Mouse (Mus musculus): ENCODE measurements around the gene Nfib.

Gene Nfib

GRCm38 (mm10) chr4:82686037-82686436 is 19.5 kb downstream of the Nfib start:
- DNase-seq: no peak

DNA sequence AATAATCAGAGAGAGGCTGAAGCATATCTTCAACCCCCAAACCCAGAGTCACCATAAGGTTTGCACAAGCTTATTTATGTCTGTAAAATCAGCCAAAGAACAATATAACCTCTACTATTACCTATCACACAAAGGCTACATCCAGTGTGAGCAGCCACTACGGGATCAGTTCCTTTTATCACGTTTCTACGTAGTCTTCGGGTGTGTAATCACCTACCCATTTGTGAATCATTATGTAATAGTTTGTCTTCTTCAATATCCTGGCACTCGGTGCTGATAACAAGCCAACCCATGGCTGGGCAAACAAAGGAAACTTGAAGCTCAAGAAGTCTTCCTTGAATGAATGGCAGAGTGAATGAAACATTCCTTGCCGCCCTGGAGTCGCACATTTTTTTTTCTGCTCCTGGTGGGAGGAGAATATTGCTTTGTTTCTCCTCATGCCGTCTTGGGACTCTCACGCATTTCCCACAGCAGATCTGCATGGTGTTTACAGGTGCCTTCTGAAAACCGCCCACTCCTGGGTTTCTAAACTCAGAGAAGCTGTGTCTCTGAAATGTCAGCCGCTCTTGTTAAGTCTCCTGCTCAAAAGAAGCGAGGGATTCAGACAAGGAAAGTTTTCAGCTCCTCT is 21.3 kb downstream of the Nfib start:
- DNase-seq: no peak

DNA sequence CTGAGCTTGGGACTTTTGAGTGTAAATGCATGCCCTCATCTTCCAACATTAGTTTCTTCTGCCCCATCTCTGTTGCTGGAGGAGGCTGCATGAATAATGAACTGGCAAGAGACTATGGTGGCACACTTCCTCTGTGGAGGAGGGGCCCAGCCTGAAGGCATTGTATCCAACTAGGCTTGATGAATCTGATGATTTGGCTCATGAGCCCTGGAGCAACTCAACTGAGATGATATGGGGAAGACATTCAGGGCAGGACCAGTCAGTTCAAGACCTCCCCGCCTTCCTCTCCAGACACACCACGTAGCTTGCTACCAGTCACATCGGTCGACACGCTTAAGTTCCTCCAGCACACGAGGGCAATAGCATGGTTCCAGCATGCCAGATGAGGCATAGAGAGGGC is 22.0 kb downstream of the Nfib start:
- no peak for DNase-seq

GRCm38 (mm10) chr4:82676104-82676503 is 29.4 kb downstream of the Nfib start:
- no peak for DNase-seq

DNA sequence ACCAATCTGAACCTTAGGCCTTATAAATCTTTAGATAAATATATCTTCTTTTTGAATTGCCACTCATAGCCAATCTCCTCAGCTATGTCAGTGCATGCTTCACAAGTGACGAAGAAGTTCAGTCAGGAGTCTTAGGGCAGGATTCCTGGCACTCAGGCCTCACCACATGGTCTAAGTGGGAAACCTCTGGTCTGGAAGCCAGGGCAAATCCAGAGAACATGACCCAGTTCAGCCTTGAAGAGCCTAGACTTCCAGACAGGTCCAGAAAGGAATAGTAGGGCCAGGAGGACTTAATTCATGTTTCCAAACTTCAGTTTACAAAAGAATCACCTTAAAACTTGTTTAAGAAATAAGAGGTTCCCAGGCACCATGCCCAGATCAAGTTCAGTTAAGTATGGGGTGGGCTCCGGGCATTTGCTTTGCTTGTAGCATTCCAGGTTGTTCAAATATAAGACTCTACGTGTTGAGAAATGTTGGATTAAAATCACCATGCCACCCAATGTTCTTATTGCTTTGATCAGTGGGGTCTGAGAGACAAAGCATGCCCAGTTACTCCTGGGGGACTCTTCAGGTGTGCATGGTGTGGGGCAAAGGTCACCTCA is 38.2 kb downstream of the Nfib start:
- no peak for DNase-seq

DNA sequence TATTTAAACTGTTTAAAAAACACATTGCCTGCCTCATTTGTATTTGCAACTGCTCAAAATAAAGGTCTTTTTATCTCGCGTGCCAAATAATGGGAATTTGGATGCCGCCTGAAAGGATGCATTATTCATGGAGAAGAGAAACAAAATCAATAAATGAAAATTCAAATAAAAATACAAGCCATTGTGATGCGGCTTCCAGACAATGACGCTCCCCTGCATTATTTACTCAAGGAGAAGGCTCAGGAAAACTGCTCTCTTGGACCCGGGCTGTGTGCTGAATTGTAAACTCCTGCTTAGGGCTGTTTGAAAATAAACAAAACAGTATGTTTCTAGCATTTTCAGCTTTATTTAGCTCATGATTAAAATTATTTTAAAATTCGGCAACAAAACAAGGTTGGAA is 41.1 kb downstream of the Nfib start:
- DNase-seq: no peak

DNA sequence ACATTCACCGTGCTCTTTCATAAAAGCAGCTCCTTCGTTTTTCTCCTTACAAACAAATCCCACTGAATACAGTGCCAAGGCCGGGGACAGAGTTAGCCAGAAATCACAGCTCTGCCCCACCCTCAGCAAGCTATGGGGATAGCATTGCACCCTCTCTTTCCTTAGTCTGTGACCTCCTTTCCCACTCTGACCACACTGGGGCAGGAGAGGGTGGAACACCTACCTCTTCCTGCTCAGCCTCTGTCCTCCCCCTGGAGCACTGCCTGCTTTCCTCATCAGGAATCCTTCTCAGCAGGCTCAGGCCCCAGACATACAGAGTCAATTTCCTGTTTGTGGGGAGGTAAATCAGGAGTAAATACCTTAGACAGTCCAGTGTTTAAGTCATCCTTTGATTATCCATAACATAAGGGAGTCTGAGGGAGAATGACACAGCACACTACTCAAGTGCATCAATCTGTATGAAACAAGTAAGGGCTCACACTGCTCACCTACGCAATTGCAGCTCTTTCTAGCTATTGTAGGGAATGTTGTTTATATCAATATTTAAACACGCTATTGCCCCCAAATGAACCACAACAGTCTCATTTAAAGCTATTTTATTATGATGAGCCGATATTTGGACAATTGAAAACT is 41.7 kb downstream of the Nfib start:
- DNase-seq: no peak

- no peak for DNase-seq
These were observed 42.9 kb downstream of the Nfib start for GRCm38 (mm10) chr4:82662626-82663025.

DNA sequence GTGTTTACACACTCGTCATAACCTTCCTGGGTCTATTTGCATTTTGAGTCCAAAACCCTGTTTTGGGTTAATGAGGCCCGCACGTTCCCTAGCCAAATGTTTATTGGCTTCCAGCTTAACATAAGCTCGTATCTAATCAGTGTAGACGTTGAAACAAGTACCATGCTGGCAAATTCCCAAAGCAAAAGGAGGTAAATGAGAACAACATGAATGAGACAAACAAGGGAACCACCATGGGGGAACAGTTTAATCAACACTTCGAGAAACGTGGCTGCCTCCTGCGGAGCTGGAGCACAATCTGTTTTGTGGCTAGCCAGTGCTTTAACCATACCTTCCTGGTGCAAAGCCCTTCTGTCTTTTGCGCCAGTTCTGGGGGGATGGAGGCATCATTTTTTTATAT is 43.3 kb downstream of the Nfib start:
- no peak for DNase-seq

- DNase-seq: no peak
These were observed 44.3 kb downstream of the Nfib start for GRCm38 (mm10) chr4:82661215-82661614.

GRCm38 (mm10) chr4:82645679-82646078 is 59.9 kb downstream of the Nfib start:
- DNase-seq: no peak

DNA sequence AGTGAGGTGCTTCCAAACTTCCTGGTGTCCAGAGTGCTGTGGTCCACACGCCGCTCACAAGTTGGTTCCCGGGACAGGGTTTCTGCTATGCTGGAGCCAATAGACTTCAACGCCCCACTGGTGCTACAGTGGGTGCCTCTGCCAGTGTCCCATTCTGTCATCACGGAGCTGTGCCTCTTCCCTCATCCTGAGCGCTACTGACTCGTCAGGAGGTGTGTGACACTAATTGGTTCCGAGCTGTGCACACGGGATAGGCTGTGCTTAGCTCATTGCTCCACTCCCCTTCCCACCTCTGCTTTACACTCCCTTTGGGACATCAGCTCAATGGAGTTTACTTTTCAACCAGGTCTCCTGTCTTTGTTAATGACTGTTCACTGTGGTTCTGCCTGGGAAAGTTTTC is 60.8 kb downstream of the Nfib start:
- no peak for DNase-seq

DNA sequence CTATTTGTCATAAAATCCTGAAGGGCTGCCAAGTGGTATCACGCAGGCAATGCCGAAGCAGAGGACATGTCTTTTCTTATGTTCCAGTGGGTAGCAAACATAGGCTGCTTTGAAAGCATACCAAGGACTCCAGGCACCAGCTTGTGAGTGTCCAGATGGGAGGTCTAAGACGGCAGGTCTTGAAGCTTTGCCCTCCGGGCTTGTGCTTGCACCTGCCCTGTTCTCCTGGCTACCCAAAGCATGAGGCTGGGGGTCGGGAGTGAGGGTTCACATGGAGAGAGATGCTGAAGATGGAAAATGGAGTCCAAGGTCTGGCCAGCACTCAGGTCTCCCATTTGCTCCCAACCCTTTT is 61.8 kb downstream of the Nfib start:
- DNase-seq: no peak

GRCm38 (mm10) chr4:82643022-82643733 is 62.4 kb downstream of the Nfib start:
- no peak for DNase-seq

DNA sequence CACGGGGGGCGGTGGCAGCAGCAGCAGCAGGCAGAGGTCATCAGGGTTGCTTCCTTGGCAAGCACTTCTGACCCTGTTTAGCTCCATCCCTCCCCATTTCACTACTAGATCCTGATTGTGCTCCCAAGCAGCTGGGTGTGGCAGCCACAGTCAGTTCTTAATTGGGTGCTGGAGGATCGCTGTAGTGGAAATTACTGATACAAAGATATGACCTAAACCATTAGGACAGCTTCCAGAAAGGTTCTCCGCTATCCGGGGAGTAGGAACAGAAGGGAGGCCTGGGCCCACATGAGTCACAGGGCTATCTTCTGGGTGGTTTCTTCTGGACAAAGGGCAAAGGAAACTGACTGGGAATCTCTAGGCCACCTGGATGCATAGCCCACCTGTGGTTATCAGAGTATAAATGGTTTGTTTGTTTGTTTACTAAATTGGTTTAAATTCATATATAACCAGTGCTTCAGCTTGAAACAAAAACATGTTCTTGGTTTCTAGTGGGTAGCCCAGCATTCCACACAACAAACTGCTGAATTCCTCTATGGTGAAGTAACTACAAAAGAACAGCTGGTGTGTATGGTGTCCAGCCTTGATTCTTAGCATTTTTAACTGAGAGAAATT is 64.4 kb downstream of the Nfib start:
- DNase-seq: no peak

- DNase-seq: no peak
These were observed 67.3 kb downstream of the Nfib start for GRCm38 (mm10) chr4:82638251-82638650.

- DNase-seq: no peak
These were observed 67.9 kb downstream of the Nfib start for GRCm38 (mm10) chr4:82637633-82638032.

DNA sequence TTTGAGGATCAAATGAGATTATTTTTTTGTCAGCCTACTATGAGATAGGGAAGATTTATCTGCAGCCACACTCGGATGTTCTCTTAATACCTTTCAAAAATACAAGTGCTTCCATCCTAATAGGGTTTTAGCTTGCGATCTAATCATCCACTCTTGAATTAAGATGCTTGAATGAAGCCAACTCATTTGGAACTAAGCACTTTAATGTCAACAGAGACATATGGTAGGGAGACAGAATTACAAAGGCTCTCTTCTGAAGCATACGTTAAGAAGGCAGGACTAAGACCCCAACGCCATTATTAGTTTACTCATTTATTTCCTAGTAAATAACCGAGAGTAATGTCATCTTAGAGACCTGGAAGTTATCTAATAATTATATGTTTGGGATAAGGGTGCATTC is 68.9 kb downstream of the Nfib start:
- no peak for DNase-seq

- DNase-seq: no peak
These were observed 69.7 kb downstream of the Nfib start for GRCm38 (mm10) chr4:82635881-82636280.

GRCm38 (mm10) chr4:82635118-82635517 is 70.4 kb downstream of the Nfib start:
- no peak for DNase-seq

DNA sequence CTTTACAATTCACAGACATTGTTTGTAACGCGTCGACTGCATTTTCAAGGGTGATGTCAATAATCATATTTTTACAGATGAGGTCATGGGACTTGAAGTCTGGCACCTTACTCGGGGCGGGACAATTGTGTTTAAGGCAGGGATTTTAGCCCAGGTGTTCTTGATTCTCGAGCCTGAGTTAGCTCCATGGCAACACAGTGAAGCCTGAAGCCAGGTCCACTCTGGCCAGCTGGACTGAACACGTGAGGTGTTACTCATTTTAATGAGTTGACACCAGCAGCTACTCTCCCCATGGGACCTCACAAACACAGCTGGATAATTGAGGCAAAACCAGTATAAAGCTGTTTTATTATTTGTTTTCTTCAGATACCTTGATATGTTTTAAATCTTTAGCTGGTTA is 71.2 kb downstream of the Nfib start:
- no peak for DNase-seq

- no peak for DNase-seq
These were observed 81.1 kb downstream of the Nfib start for GRCm38 (mm10) chr4:82624285-82625045.

DNA sequence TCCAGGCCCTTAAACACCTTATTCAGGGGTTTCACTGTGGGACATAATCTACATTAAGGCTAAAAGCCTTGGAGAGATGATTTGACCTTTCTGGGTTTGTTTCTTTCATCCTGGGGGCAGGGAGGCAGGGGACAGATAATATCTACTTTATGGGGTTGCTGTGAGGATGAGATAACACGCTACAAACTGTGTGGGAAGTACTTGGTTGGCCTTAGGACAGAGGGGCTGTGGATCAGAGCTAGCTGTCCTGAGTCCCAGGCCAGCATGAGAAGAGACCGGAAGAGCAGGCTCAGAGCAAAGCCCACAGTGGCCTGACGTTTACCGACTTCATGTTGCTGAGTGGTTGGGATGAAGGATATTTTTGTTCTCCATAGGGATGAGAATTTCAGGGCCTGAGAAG is 81.7 kb downstream of the Nfib start:
- DNase-seq: no peak
